ENCODE assay signal across 13 mouse cellular contexts in genomic region chr11:106741232-106741631, GRCm38 (mm10). TPM values are rescaled to one million over a fixed set of nuclear protein-coding genes. Genes with fewer than 3 reads are reported as not detected.
A peak's percentile ranks its signal among the peaks of the same experiment; 100 is the strongest.
DNase-seq lines count a peak whose midpoint lies in the region; ATAC-seq and TF ChIP-seq lines count a peak whose summit lies in the region.
"Had no signal": no experiment of that assay in that cellular context is flagged by ENCODE, and none has a peak within 500 bp of the region (broad histone marks: within the 10 kb centered on the region; RNA-seq: fewer than 3 reads in every experiment).

No protein-coding gene starts in this region.

- H3K27me3 ChIP-seq in forebrain, embryonic 11.5 days (ENCODE audit: control insufficient read depth, insufficient read depth, low read length), result no peaks in the 10 kb centered on the region
- H3K27me3 ChIP-seq in forebrain, embryonic 15.5 days, result no peaks in the 10 kb centered on the region
- no peaks in the 10 kb centered on the region for H3K27me3 ChIP-seq in forebrain, postnatal 0 days (ENCODE audit: insufficient read depth, low read length)
- H3K27me3 ChIP-seq in intestine, embryonic 15.5 days (replicated peaks), result no peaks in the 10 kb centered on the region
- H3K27me3 ChIP-seq: hindbrain, embryonic 15.5 days; limb, embryonic 13.5 days; stomach, embryonic 15.5 days had no signal

- WGBS in forebrain, embryonic 11.5 days, result 48% methylated on average over 6 of the region's 6 CpGs
- 24% methylated on average over 6 of the region's 6 CpGs for WGBS in forebrain, embryonic 15.5 days
- WGBS in forebrain, postnatal 0 days, result 16% methylated on average over 6 of the region's 6 CpGs
- 62% methylated on average over 6 of the region's 6 CpGs for WGBS in intestine, embryonic 15.5 days

- 0 out of 2 replicates have a peak, but pooled peaks have one; percentile 60 for ATAC-seq in forebrain, embryonic 11.5 days (replicated peaks; ENCODE audit: low FRiP score)
- ATAC-seq in forebrain, embryonic 15.5 days (replicated peaks), result no peak
- no peak; the same call in 1 of the 2 replicates for ATAC-seq in forebrain, postnatal 0 days
- ATAC-seq in intestine, embryonic 15.5 days, result no peak

- no peaks in the 10 kb centered on the region for H3K36me3 ChIP-seq in forebrain, embryonic 11.5 days (ENCODE audit: control insufficient read depth, insufficient read depth, low read length)
- no peaks in the 10 kb centered on the region for H3K36me3 ChIP-seq in forebrain, embryonic 15.5 days
- H3K36me3 ChIP-seq in forebrain, postnatal 0 days (ENCODE audit: insufficient read depth), result no peaks in the 10 kb centered on the region
- H3K36me3 ChIP-seq in intestine, embryonic 15.5 days, result no peaks in the 10 kb centered on the region
- H3K36me3 ChIP-seq: hindbrain, embryonic 15.5 days; limb, embryonic 13.5 days; stomach, embryonic 15.5 days had no signal

- H3K4me3 ChIP-seq in forebrain, embryonic 11.5 days (ENCODE audit: low read depth, low read length), result no peak overlapping the region
- no peak overlapping the region for H3K4me3 ChIP-seq in forebrain, embryonic 15.5 days
- no peak overlapping the region for H3K4me3 ChIP-seq in forebrain, postnatal 0 days (ENCODE audit: low read depth, low read length)
- H3K4me3 ChIP-seq in intestine, embryonic 15.5 days (replicated peaks), result no peak overlapping the region
- H3K4me3 ChIP-seq: hindbrain, embryonic 15.5 days; limb, embryonic 13.5 days; stomach, embryonic 15.5 days had no signal

- peaks cover 10% of the 10 kb centered on the region; the same call in 1 of the 2 replicates for H3K4me1 ChIP-seq in forebrain, embryonic 11.5 days (replicated peaks; ENCODE audit: control insufficient read depth, insufficient read depth, low read length)
- H3K4me1 ChIP-seq in forebrain, embryonic 15.5 days, result peaks cover 18% of the 10 kb centered on the region
- H3K4me1 ChIP-seq in forebrain, postnatal 0 days (ENCODE audit: insufficient read depth), result peaks cover 14% of the 10 kb centered on the region
- H3K4me1 ChIP-seq in intestine, embryonic 15.5 days (replicated peaks), result peaks cover 8% of the 10 kb centered on the region
- H3K4me1 ChIP-seq: stomach, embryonic 15.5 days had no signal

- TF ChIP-seq CTCF in forebrain, postnatal 0 days (IDR thresholded peaks at IDR 0.05; ENCODE audit: low read depth), result no peak

- H3K27ac ChIP-seq in forebrain, embryonic 11.5 days (ENCODE audit: low read depth, low read length), result no peak overlapping the region
- H3K27ac ChIP-seq in forebrain, embryonic 15.5 days (replicated peaks), result no peak overlapping the region
- H3K27ac ChIP-seq in forebrain, postnatal 0 days (ENCODE audit: low read depth, low read length), result no peak overlapping the region
- H3K27ac ChIP-seq in intestine, embryonic 15.5 days, result no peak overlapping the region
- H3K27ac ChIP-seq: hindbrain, embryonic 15.5 days; limb, embryonic 13.5 days; macrophage; stomach, embryonic 15.5 days had no signal

- no peaks in the 10 kb centered on the region for H3K9me3 ChIP-seq in forebrain, embryonic 11.5 days (ENCODE audit: control insufficient read depth, low read length)
- H3K9me3 ChIP-seq in forebrain, embryonic 15.5 days, result no peaks in the 10 kb centered on the region
- H3K9me3 ChIP-seq in forebrain, postnatal 0 days (ENCODE audit: low read length), result no peaks in the 10 kb centered on the region
- no peaks in the 10 kb centered on the region for H3K9me3 ChIP-seq in intestine, embryonic 15.5 days
- H3K9me3 ChIP-seq: hindbrain, embryonic 15.5 days; limb, embryonic 13.5 days; stomach, embryonic 15.5 days had no signal

- DNase-seq in forebrain, embryonic 11.5 days (ENCODE audit: low spot score), result peak; percentile 80
- DNase-seq in right cerebral cortex, adult 18-20 months, result peak; percentile 20
- no peak for DNase-seq in right cerebral cortex, adult 2 months (ENCODE audit: low spot score in 2 of 2)
- DNase-seq in forebrain, postnatal 0 days, result peak; percentile 69
- DNase-seq in frontal cortex, postnatal 10 days (ENCODE audit: low spot score in 2 of 2), result no peak
- no peak for DNase-seq in layer of hippocampus, adult 9-11 months
- DNase-seq: cerebellum, adult 8-10 months had no signal

- H3K9ac ChIP-seq in forebrain, embryonic 11.5 days (ENCODE audit: low read length), result no peak overlapping the region
- H3K9ac ChIP-seq in forebrain, embryonic 15.5 days (replicated peaks), result no peak overlapping the region
- H3K9ac ChIP-seq in forebrain, postnatal 0 days, result no peak overlapping the region
- H3K9ac ChIP-seq in intestine, embryonic 15.5 days, result no peak overlapping the region
- H3K9ac ChIP-seq: hindbrain, embryonic 15.5 days; limb, embryonic 13.5 days; stomach, embryonic 15.5 days had no signal

- no peak overlapping the region for H3K4me2 ChIP-seq in forebrain, embryonic 11.5 days (ENCODE audit: low read depth, low read length, severe bottlenecking)
- no peak overlapping the region for H3K4me2 ChIP-seq in forebrain, embryonic 15.5 days (replicated peaks)
- H3K4me2 ChIP-seq in forebrain, postnatal 0 days (ENCODE audit: low read depth), result no peak overlapping the region
- no peak overlapping the region for H3K4me2 ChIP-seq in intestine, embryonic 15.5 days (replicated peaks)
- H3K4me2 ChIP-seq: hindbrain, embryonic 15.5 days; limb, embryonic 13.5 days; stomach, embryonic 15.5 days had no signal

RNA-seq across cellular contexts. Expression of gene Pecam1, which starts 9.2 kb away (rescaled TPM):
- polyA plus RNA-seq in forebrain, embryonic 11.5 days (2014; fragmentation: Nextera tagmentation; extraction: Ambion mirVana), result 15.4 and 18.8 TPM in 2 replicates
- 12.1 and 14.3 TPM in 2 replicates for polyA plus RNA-seq in forebrain, embryonic 15.5 days (2015; fragmentation: Nextera tagmentation; extraction: Ambion mirVana)
- total RNA-seq in forebrain, postnatal 0 days (2014; rRNA removed), result 14.4 and 22.4 TPM in 2 replicates
- polyA plus RNA-seq in forebrain, postnatal 0 days (2015; fragmentation: Nextera tagmentation; extraction: Ambion mirVana), result 10.6 and 11.4 TPM in 2 replicates
- 46.5 and 49.3 TPM in 2 replicates for polyA plus RNA-seq in intestine, embryonic 15.5 days (2015; fragmentation: Nextera tagmentation; extraction: Ambion mirVana)

RNA-seq across cellular contexts. Expression of gene Milr1, which starts 9.8 kb away (rescaled TPM):
- 0.63 and 1.3 TPM in 2 replicates for polyA plus RNA-seq in forebrain, embryonic 11.5 days (2014; fragmentation: Nextera tagmentation; extraction: Ambion mirVana)
- 0.52 and 1.2 TPM in 2 replicates for polyA plus RNA-seq in forebrain, embryonic 15.5 days (2015; fragmentation: Nextera tagmentation; extraction: Ambion mirVana)
- total RNA-seq in forebrain, postnatal 0 days (2014; rRNA removed), result 1.5 TPM in 1 of 2 replicates, not detected in the other
- polyA plus RNA-seq in forebrain, postnatal 0 days (2015; fragmentation: Nextera tagmentation; extraction: Ambion mirVana), result 0.55 and 1.0 TPM in 2 replicates
- polyA plus RNA-seq in intestine, embryonic 15.5 days (2015; fragmentation: Nextera tagmentation; extraction: Ambion mirVana), result 2.0 TPM in 2 replicates

RNA-seq across cellular contexts. Expression of gene Polg2, which starts 38.1 kb away (rescaled TPM):
- polyA plus RNA-seq in forebrain, embryonic 11.5 days (2014; fragmentation: Nextera tagmentation; extraction: Ambion mirVana), result 8.9 and 9.1 TPM in 2 replicates
- polyA plus RNA-seq in forebrain, embryonic 15.5 days (2015; fragmentation: Nextera tagmentation; extraction: Ambion mirVana), result 9.9 and 11.0 TPM in 2 replicates
- total RNA-seq in forebrain, postnatal 0 days (2014; rRNA removed), result 9.5 and 10.5 TPM in 2 replicates
- 10.0 and 11.3 TPM in 2 replicates for polyA plus RNA-seq in forebrain, postnatal 0 days (2015; fragmentation: Nextera tagmentation; extraction: Ambion mirVana)
- 11.7 and 11.9 TPM in 2 replicates for polyA plus RNA-seq in intestine, embryonic 15.5 days (2015; fragmentation: Nextera tagmentation; extraction: Ambion mirVana)

RNA-seq across cellular contexts. Expression of gene Ddx5, which starts 47.8 kb away (rescaled TPM):
- polyA plus RNA-seq in forebrain, embryonic 11.5 days (2014; fragmentation: Nextera tagmentation; extraction: Ambion mirVana), result 508 and 538 TPM in 2 replicates
- polyA plus RNA-seq in forebrain, embryonic 15.5 days (2015; fragmentation: Nextera tagmentation; extraction: Ambion mirVana), result 512 and 520 TPM in 2 replicates
- 462 and 530 TPM in 2 replicates for total RNA-seq in forebrain, postnatal 0 days (2014; rRNA removed)
- polyA plus RNA-seq in forebrain, postnatal 0 days (2015; fragmentation: Nextera tagmentation; extraction: Ambion mirVana), result 274 and 306 TPM in 2 replicates
- 257 and 283 TPM in 2 replicates for polyA plus RNA-seq in intestine, embryonic 15.5 days (2015; fragmentation: Nextera tagmentation; extraction: Ambion mirVana)

RNA-seq across cellular contexts. Expression of gene Cep95, which starts 47.8 kb away (rescaled TPM):
- 20.8 and 23.0 TPM in 2 replicates for polyA plus RNA-seq in forebrain, embryonic 11.5 days (2014; fragmentation: Nextera tagmentation; extraction: Ambion mirVana)
- polyA plus RNA-seq in forebrain, embryonic 15.5 days (2015; fragmentation: Nextera tagmentation; extraction: Ambion mirVana), result 20.5 and 21.2 TPM in 2 replicates
- total RNA-seq in forebrain, postnatal 0 days (2014; rRNA removed), result 13.8 and 15.8 TPM in 2 replicates
- 4.7 and 6.9 TPM in 2 replicates for polyA plus RNA-seq in forebrain, postnatal 0 days (2015; fragmentation: Nextera tagmentation; extraction: Ambion mirVana)
- polyA plus RNA-seq in intestine, embryonic 15.5 days (2015; fragmentation: Nextera tagmentation; extraction: Ambion mirVana), result 14.6 and 16.3 TPM in 2 replicates

Comparison
In these comparisons a context has a peak if more than half of its experiments do, and no peak if none do; other contexts are left out.
1. DNase-seq: peak in forebrain, embryonic 11.5 days (single experiment), right cerebral cortex, adult 18-20 months (single experiment) and forebrain, postnatal 0 days (single experiment); none in right cerebral cortex, adult 2 months (0 of 2), frontal cortex, postnatal 10 days (0 of 2) and layer of hippocampus, adult 9-11 months (single experiment).